Mouse (Mus musculus) kidney, adult 2 months (tissue): ENCODE measurements around the gene RPS10-NUDT3.

ENCODE experiments used
- CTCF ChIP-seq: fragments of 200-500 bp; conservative IDR thresholded peaks from 2 replicates; pipeline ENCODE4 v1.5.1; 2011; ENCODE audit warnings: low read depth, mild to moderate bottlenecking, control low read depth, low read length, moderate library complexity, mixed read lengths; ENCODE audit not compliant: insufficient read depth, insufficient read length
- POLR2A ChIP-seq: fragments of 200-500 bp; IDR thresholded peaks from one replicate; pipeline ENCODE4 v1.6.1; 2011; ENCODE audit warnings: low read depth, low read length, control low read depth

DNA sequence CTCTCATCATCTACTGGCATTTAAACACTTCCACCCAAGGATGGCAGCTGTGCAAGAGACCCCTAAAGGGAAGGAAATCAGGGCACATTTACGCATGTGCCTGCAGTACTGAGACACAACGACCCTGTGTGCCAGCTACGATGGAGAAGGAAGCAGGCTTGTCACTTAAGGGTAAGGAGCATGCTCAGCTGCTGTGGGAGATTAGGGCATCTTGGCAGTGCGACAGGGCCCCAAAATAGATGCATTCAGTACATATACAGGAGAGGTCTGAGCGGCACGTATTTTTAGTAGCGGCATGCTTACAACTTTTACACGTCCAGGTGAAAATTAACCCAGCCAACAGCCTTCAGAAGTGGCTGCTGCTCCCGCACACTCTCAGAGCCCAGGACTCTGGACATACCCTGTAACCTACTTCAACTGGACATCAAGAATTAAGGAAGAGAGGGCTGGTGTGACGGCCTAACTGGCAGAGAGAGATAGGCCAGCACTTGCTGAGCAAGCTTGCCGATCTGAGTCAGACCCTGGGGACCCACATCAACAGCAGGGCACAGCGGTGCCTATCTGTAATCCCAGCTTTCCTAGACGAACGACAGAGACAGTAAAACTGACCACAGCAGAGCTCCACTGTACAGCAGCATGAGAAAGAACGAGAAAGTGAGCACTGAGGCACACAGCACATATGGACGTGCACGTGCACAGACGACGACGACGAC is 31.3 kb downstream of the RPS10-NUDT3 start:
- TF ChIP-seq CTCF, result no peak
- TF ChIP-seq POLR2A, result no peak
